Mouse (Mus musculus): ENCODE results near the gene Psmd8.

Gene Psmd8

GRCm38 (mm10) chr7:29134693-29135386 lies 45.7 kb downstream of the Psmd8 start, which contains the start of gene Rasgrp4:
Gene Rasgrp4, plus strand, starts transcription at chr7:29134851.
- DNase-seq (ENCODE audit: low read depth, low spot score): no peak

GRCm38 (mm10) chr7:29134230-29134629 lies 46.3 kb downstream of the Psmd8 start:
- DNase-seq (ENCODE audit: low read depth, low spot score): no peak

- DNase-seq (ENCODE audit: low read depth, low spot score): no peak
Measured at GRCm38 (mm10) chr7:29128725-29129124, 51.8 kb downstream of the Psmd8 start.

GRCm38 (mm10) chr7:29126173-29126915 lies 54.2 kb downstream of the Psmd8 start:
- DNase-seq (ENCODE audit: low read depth, low spot score): no peak

GRCm38 (mm10) chr7:29124970-29125369 lies 55.5 kb downstream of the Psmd8 start, which contains the start of gene Ryr1:
Gene Ryr1, minus strand, starts transcription at chr7:29125179.
- no peak for DNase-seq (ENCODE audit: low read depth, low spot score)

Measured in telencephalon, adult 2 months (tissue).